Mouse (Mus musculus): ENCODE measurements around the gene Plekhb1. TPM values are rescaled to one million over a fixed set of nuclear protein-coding genes. Genes with fewer than 3 reads are reported as not detected.
A peak's percentile ranks its signal among the peaks of the same experiment; 100 is the strongest.

Gene Plekhb1
- total and polyA plus RNA-seq, 3 experiments: 0.12 to 0.40 TPM; not detected in 1

GRCm38 (mm10) chr7:100706883-100707480 is 44.8 kb upstream of the Plekhb1 start:
- no peaks in the 10 kb centered on the region for H3K9me3 ChIP-seq (replicated peaks; ENCODE audit: insufficient read depth, low read length)
- peaks cover 2% of the 10 kb centered on the region; the same call in 1 of the 2 replicates for H3K79me2 ChIP-seq (ENCODE audit: control insufficient read depth, insufficient read depth, low read length, poor library complexity)
- peak overlapping the region; percentile 90 to 92 for H3K4me3 ChIP-seq (ENCODE audit: control insufficient read depth in 1 of 2, insufficient read depth in 1 of 2, low read depth in 2 of 2, low read length in 2 of 2)
- H3K4me1 ChIP-seq (ENCODE audit: control insufficient read depth in 1 of 2, insufficient read depth in 2 of 2, low read length in 2 of 2): peaks cover 7 to 9% of the 10 kb centered on the region in 2 experiments; a peak in 3 of 4 replicates
- H3K9ac ChIP-seq (ENCODE audit: control insufficient read depth, low read depth, low read length, poor library complexity, severe bottlenecking): peak overlapping the region; percentile 89
- DNase-seq (ENCODE audit: low read depth, low spot score): no peak
- peak overlapping the region; percentile 51; the same call in 1 of the 2 replicates for H3K27ac ChIP-seq (ENCODE audit: control insufficient read depth, low read depth, low read length)
- H3K27me3 ChIP-seq (ENCODE audit: control insufficient read depth in 1 of 2, insufficient read depth in 2 of 2, low read length in 2 of 2): no peaks in the 10 kb centered on the region
- H3K36me3 ChIP-seq (ENCODE audit: control insufficient read depth in 1 of 2, insufficient read depth in 2 of 2, low read length in 2 of 2): peaks cover 0 to 4% of the 10 kb centered on the region in 2 experiments; a peak in 2 of 4 replicates
- TF ChIP-seq ZMIZ1 (IDR thresholded peaks at IDR 0.05; ENCODE audit: low read depth, low read length) (no peak), POLR2A (IDR thresholded peaks at IDR 0.05; ENCODE audit: control insufficient read depth in 1 of 2, insufficient read depth in 1 of 2, low read depth in 1 of 2, low read length in 2 of 2, poor library complexity in 1 of 2) (peak in 1 of 2 experiments; percentile 5; a peak in 1 of 4 replicates), MYB (IDR thresholded peaks at IDR 0.05; ENCODE audit: low read depth, low read length) (no peak)

- Histone ChIP-seq H3K9me3 (replicated peaks; ENCODE audit: insufficient read depth, low read length) (no peaks in the 10 kb centered on the region), H3K36me3 (ENCODE audit: control insufficient read depth in 1 of 2, insufficient read depth in 2 of 2, low read length in 2 of 2) (peaks cover 0 to 2% of the 10 kb centered on the region in 2 experiments; a peak in 1 of 4 replicates), H3K79me2 (ENCODE audit: control insufficient read depth, insufficient read depth, low read length, poor library complexity) (peaks cover 2% of the 10 kb centered on the region; the same call in 1 of the 2 replicates), H3K4me3 (ENCODE audit: control insufficient read depth in 1 of 2, insufficient read depth in 1 of 2, low read depth in 2 of 2, low read length in 2 of 2) (peak within 1 kb of the TSS; percentile 90 to 92), H3K4me1 (ENCODE audit: control insufficient read depth in 1 of 2, insufficient read depth in 2 of 2, low read length in 2 of 2) (peaks cover 4 to 9% of the 10 kb centered on the region in 2 experiments; a peak in 2 of 4 replicates), H3K27ac (ENCODE audit: control insufficient read depth, low read depth, low read length) (peak within 1 kb of the TSS; percentile 92), H3K9ac (ENCODE audit: control insufficient read depth, low read depth, low read length, poor library complexity, severe bottlenecking) (peak within 1 kb of the TSS; percentile 89), H3K27me3 (ENCODE audit: control insufficient read depth in 1 of 2, insufficient read depth in 2 of 2, low read length in 2 of 2) (no peaks in the 10 kb centered on the region)
- peak; percentile 97 for DNase-seq (ENCODE audit: low read depth, low spot score)
- TF ChIP-seq CHD1 (IDR thresholded peaks at IDR 0.05; ENCODE audit: low read depth, low read length): no peak
- peak; percentile 89 for TF ChIP-seq SIN3A (IDR thresholded peaks at IDR 0.05; ENCODE audit: low read length)
- no peak for TF ChIP-seq POLR2AphosphoS5 (IDR thresholded peaks at IDR 0.05; ENCODE audit: borderline replicate concordance, low read depth, low read length)
- TF ChIP-seq ZMIZ1 (IDR thresholded peaks at IDR 0.05; ENCODE audit: low read depth, low read length): no peak; the same call in 1 of the 2 replicates
- no peak for TF ChIP-seq CTCF (IDR thresholded peaks at IDR 0.05 in 2 of 3, conservative IDR thresholded peaks at IDR 0.05 in 1 of 3; ENCODE audit: control insufficient read depth in 1 of 3, insufficient read depth in 1 of 3, low read depth in 2 of 3, low read length in 3 of 3, poor library complexity in 1 of 3, severe bottlenecking in 1 of 3)
- peak; percentile 56; the same call in 1 of the 2 replicates for TF ChIP-seq TCF12 (IDR thresholded peaks at IDR 0.05; ENCODE audit: low read depth, low read length)
- TF ChIP-seq USF1 (IDR thresholded peaks at IDR 0.05; ENCODE audit: low read depth, low read length): no peak
- TF ChIP-seq JUND (IDR thresholded peaks at IDR 0.05; ENCODE audit: low read depth, low read length): no peak
- no peak for TF ChIP-seq MAFK (IDR thresholded peaks at IDR 0.05; ENCODE audit: borderline replicate concordance, low read depth, low read length)
- no peak for TF ChIP-seq TAL1 (IDR thresholded peaks at IDR 0.05; ENCODE audit: low read length)
- TF ChIP-seq KAT2A (conservative IDR thresholded peaks at IDR 0.05; ENCODE audit: low read depth, low read length): peak; percentile 96
- no peak for TF ChIP-seq ZC3H11A (IDR thresholded peaks at IDR 0.05; ENCODE audit: low read depth, low read length)
- TF ChIP-seq USF2 (IDR thresholded peaks at IDR 0.05; ENCODE audit: borderline replicate concordance in 1 of 2, insufficient read depth in 1 of 2, low read depth in 1 of 2, low read length in 2 of 2): no peak
- peak; percentile 66 for TF ChIP-seq ZNF384 (IDR thresholded peaks at IDR 0.05; ENCODE audit: low read depth, low read length)
- TF ChIP-seq RCOR1 (IDR thresholded peaks at IDR 0.05; ENCODE audit: low read depth, low read length): no peak
- TF ChIP-seq TBP (IDR thresholded peaks at IDR 0.05; ENCODE audit: low read depth, low read length): peak; percentile 78
- no peak for TF ChIP-seq UBTF (IDR thresholded peaks at IDR 0.05; ENCODE audit: borderline replicate concordance, insufficient read depth, low read depth, low read length)
- TF ChIP-seq MEF2A (IDR thresholded peaks at IDR 0.05; ENCODE audit: extremely low read depth, insufficient replicate concordance, low read depth, low read length, poor library complexity, severe bottlenecking): no peak
- TF ChIP-seq ZKSCAN1 (IDR thresholded peaks at IDR 0.05; ENCODE audit: low read depth, low read length): no peak
- TF ChIP-seq MYC (IDR thresholded peaks at IDR 0.05; ENCODE audit: low read depth, low read length): peak; percentile 89
- no peak; the same call in 1 of the 2 replicates for TF ChIP-seq NELFE (IDR thresholded peaks at IDR 0.05; ENCODE audit: low read depth, low read length)
- TF ChIP-seq POLR2A (IDR thresholded peaks at IDR 0.05; ENCODE audit: control insufficient read depth in 1 of 2, insufficient read depth in 1 of 2, low read depth in 1 of 2, low read length in 2 of 2, poor library complexity in 1 of 2): peak; percentile 47 to 76; a peak in 3 of 4 replicates
- peak; percentile 71 for TF ChIP-seq MXI1 (IDR thresholded peaks at IDR 0.05; ENCODE audit: low read depth, low read length)
- TF ChIP-seq ETS1 (IDR thresholded peaks at IDR 0.05; ENCODE audit: low read depth, low read length): peak; percentile 27
- TF ChIP-seq MAX (IDR thresholded peaks at IDR 0.05; ENCODE audit: low read length): peak; percentile 69; the same call in 1 of the 2 replicates
- TF ChIP-seq NRF1 (IDR thresholded peaks at IDR 0.05; ENCODE audit: insufficient read depth, low read depth, low read length, poor library complexity, severe bottlenecking): peak; percentile 58; the same call in 1 of the 2 replicates
Observed at GRCm38 (mm10) chr7:100706143-100706841, 44.1 kb upstream of the Plekhb1 start, which contains the start of gene Fam168a. Gene Fam168a (plus strand): TSS chr7:100706635.
